Mouse (Mus musculus) lung, adult 2 months (tissue): ENCODE results near the gene Rapsn.

Experiments used
- CTCF ChIP-seq: fragments of 200-500 bp; IDR thresholded peaks from 2 replicates; pipeline ENCODE4 v1.5.1; 2011; ENCODE audit warnings: mild to moderate bottlenecking, low read length, control low read depth; ENCODE audit not compliant: insufficient read depth
- POLR2A ChIP-seq: fragments of 200-500 bp; IDR thresholded peaks from 2 replicates; pipeline ENCODE4 v1.6.1; 2011; ENCODE audit warnings: low read depth, mild to moderate bottlenecking, control low read depth, low read length, borderline replicate concordance; ENCODE audit errors: extremely low read depth

GRCm38 (mm10) chr2:91019911-91020310 lies 15.5 kb upstream of the Rapsn start:
- TF ChIP-seq CTCF, result no peak
- no peak for TF ChIP-seq POLR2A
